Mouse (Mus musculus) liver, embryonic 14.5 days (tissue): ENCODE data around the gene Stx8.

ENCODE experiments used
- CTCF ChIP-seq: IDR thresholded peaks from 2 replicates; pipeline ENCODE4 v1.5.1; 2016; ENCODE audit warnings: antibody characterized with exemption, low read depth, control low read depth
- EP300 ChIP-seq: IDR thresholded peaks from 2 replicates; pipeline ENCODE4 v1.6.1; 2016; ENCODE audit warnings: antibody characterized with exemption, low read depth

- TF ChIP-seq CTCF: no peak
- no peak for TF ChIP-seq EP300
Observed at GRCm38 (mm10) chr11:68158166-68158565, 192.2 kb downstream of the Stx8 start.
